Mouse (Mus musculus) right cerebral cortex, adult 2 months (tissue): ENCODE results near the gene Eif2s1.
A peak's percentile ranks its signal among the peaks of the same experiment; 100 is the strongest.

Experiments
- DNase-seq, 2 experiments: peaks; one replicate each; pipeline ENCODE4 v3.0.0; 2021 to 2022; ENCODE audit warnings: low spot score in 2 of 2

The Eif2s1 gene

DNA sequence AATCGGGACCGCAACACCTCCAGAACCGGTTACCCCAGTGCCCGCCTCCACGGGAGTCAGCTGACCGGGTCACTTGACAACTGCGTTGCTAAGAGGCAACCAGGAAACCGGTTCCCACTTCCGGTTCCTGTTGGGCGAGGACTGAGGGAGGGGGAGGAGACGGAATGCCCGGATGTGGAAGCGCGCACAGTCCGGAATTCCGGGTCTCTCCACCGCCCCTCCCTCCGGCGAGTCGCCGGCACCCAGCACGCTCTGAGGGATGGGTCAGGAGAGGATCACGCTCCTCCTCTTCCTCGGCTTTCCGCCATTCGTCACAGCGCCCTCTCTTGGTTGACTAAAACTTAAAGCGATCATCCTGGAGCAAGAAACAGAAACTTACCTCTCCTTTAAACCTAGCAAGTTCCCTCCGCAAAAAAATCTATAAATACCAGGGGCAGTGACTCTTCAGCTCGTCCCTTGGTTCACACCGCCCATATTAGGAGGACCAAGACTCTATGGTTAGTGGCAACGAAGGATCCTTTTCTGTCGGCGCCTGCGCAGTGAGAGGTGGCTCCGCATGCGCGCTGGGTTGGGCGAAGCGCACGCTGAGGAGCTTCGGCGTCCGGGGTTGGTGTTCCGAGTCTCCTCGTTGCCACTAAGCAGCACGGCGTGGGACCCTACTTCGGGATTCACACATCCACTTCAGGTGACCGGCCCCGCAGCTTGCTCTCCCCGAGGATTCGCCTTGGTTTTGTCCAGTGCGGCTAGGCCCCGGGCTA is at the start of gene Eif2s1, which contains the start of gene Atp6v1d:
Gene Eif2s1 (plus strand): TSS at position 324 of the 758 bp plus-strand sequence.
Gene Atp6v1d (minus strand): TSS at position 143 of the 758 bp plus-strand sequence.
- peak; percentile 98 to 99 for DNase-seq

DNA sequence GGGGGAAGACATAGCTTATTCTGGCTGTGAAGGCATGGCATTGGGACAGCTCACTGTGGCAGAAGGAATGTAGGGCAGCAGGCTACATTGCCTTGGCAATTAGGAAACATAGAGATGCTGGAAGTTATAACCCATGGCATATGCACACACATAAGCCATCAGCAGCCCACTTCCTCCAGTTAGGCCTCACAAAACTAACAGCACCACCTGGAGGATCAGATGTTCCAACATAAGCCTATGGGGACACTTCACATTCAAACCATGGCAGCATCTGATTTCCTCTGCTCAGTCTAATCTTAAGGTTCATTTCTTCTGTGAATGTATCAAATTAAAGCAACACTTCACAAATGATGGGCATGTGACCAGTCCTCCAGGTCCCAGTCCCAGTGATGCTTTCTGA is 47.2 kb upstream of the Eif2s1 start:
- DNase-seq = no peak

DNA sequence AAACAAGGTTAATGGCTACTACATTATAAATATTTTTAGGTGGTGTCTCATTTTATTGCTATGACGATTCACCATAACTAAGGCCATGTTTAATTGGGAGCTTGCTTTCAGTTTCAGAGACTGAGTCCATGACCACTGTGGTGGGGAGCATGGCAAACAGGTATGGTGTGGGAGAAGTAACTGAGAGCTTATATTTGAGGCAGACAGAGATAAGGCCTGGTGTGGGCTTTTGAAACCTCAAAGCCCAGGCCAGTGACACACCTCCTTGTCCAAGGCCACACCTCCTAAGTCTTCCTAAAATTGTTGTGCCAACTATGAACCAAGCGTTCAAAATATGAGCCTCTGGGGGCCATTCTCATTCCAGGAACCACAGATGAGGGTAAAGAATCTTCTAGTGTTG is 27.1 kb upstream of the Eif2s1 start:
- no peak for DNase-seq

DNA sequence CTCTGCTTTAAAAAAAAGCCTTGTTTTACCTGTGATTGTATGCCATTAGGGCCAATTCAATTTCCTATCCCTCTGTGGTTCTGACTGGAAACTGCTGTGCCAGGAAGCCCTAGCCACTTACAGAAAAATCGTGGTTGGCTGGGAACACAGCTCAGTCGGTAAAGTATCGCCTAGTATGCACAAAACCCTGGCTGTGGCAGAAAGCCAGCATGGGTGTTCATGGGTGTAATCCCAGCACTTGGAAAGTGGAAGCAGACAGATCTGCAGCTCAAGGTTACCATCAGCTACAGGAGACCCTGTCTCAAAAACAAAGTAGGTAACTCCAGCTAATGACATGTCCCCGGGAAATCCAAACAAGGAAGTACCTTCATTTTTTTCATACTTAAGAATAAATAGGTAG is 21.7 kb upstream of the Eif2s1 start:
- DNase-seq = no peak

DNA sequence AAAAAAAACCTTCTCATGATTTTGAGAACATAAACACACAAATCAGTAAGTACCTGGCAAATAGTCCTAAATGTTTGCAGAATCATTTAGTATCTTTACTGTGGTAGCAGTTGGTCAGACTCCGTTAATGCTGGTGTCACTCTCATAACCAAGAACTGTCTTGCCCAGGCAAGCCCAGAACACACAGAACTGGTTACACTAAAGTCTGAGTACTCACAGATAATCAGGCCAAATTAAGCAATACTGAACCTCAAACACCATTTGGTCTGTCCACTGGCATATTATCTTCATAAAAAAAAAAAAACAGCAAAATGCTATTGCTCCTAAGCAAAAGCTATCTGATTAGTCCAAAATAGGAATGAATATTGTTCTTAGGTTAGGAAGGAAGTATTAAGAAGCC is 19.2 kb upstream of the Eif2s1 start:
- DNase-seq = no peak

DNA sequence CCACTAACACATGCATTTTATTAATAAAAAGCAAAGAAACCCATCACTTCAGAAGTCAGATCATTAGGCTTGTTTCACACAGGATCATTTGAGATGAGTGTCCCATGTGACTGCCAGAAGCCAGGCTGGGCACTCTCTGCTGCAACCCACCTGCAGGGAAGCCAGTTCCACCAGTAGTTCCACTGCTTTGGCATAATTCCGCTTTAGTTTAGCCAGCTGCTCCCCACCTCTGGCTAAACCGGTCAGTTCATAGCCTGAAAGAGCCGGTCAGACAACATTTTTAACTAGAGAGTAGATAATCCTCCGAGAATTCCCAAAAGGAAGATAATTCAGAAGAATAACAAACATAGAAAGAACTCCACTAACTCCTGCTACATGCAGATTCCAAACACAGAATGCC is 13.4 kb upstream of the Eif2s1 start:
- no peak for DNase-seq

DNA sequence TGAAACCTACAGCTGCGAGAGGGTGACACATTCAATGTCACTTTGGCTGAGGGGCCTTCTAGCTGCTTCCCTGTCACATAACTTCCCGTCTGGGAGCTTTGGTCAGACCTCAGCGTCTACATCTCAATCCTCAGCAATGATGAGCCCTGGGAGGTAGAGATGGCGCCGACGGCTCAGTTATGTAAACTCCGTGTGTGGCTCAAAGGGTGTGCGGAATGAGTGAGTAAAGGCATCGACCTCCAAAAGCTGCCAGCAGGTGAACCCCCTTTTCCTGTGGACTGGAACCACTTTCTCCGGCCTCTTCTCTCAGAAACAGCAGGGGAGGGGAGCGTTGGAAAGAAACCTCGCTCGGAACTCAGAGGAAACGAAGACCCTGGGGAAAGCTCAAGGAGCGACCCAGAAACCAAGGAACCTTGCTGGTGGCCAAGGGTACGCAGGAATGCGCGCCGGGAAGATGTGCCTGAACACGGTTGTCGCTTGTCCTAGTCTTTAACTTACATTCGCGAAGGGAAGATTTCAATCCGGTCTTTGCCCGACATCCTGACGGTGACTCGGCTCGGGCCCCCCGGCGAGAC is 611 bp upstream of the Eif2s1 start:
- DNase-seq = peak in 1 of 2 experiments; percentile 34

DNA sequence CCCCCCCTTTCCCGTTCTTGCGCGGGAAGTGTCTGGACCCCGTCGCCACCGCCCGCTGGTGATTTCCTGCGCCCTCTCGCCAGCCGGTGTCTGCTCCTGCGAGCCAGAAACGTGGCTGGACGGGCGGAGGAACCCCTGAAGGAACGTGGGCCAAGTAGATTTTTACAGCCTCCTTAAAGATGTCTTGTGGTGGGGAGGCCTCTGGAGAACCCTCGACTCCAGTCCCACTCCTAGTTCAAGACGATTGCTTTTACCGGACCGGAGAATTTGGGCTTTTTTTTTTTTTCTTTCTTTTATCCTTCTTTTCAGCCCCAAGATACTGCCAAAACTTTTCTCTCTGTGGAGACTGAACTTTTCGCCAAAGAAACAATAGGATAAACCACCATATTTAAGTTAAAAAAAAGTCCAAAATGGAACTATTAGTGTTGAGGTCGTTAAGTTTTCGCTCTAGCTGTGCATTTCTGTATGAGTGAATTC is 673 bp downstream of the Eif2s1 start:
- no peak for DNase-seq

DNA sequence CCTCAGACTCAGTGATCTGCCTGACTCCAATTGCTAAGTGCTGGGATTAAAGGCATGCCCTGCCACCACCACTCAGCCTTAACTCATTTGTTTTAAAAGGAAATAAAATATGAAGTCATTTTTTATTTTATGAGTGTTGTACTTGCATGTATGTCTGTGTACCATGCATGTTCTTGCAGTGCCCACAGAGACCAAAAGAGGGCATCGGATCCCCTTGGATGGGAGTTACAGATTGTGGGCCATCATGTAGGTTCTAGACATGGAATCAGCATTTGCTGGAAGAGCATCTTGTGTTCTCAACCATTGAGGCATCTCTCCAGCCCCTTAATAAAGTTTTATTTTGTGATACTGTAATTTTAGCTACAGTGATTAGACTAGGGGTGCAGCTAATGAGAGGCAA is 3.8 kb downstream of the Eif2s1 start:
- DNase-seq = no peak

DNA sequence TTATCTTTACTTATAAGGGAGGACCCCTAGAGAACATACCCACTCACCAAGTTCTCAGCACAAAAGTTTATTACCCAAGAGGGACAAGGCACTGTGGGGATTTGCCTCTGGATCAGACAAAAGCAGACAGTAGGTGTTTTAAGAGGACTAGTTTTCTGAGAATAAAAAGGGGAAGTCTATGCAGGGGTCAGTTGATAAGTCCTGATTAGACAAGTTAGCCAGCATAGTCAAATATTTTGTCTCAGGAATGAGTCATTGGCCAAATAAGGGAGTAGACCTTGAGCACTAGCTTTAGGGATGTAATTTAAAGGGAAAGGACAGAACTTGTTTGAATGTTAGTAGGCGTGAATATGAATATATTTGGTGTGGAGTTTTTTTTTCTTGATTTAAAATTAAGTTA is 6.5 kb downstream of the Eif2s1 start:
- DNase-seq = no peak

DNA sequence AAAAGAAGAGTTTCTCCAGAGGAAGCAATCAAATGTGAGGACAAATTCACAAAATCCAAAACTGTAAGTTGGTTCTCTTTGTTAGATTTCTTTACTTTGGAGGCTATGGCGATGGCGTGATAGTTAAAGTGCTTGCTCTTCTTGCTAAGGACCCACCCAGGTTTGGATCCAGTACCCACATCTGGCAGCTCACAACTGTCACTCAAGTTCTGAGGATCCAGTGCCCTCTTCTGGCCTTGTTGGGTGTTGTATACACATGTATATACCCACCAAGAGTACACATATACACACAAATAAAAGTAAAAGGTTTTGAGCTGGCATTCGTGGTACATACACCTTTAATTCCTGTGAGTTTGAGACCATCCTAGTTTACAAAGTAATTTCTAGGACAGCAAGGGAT is 13.0 kb downstream of the Eif2s1 start:
- no peak for DNase-seq

DNA sequence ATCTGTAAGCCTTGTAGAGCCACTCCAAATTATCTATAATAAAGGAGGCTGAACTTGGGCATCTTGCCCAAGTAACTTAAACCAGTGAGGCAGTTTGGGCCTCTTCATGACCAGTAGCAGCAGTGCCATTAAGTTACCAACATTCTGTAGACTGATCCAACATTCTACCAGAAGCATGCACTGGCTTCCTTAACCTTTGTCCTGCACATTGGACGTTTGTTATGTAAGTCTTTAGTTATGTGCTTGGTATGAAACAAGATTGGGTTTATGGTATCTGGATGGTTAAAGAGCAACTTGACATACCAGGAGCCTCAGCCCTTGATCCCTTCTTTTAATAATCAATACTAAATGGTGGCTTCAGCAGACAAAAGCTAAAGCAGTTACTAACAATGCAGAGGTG is 28.4 kb downstream of the Eif2s1 start:
- no peak for DNase-seq

DNA sequence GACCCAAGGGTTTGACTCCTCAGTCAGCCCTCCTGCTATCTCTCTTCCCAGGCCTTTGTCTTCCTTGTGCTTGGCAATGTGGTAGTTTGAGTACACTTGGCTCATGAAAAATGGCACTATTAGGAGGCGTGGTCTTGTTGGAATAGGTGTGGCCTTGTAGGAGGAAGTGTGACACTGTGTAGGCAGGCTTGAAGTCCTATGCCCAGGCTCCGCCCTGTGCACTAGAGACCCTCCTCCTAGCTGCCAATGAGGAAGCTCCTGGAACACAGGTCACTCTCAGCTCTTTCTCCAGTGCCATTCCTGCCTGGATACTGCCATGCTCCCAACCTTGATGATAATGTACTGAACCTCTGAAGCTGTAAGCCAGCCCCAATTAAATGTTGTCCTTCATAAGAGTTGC is 29.5 kb downstream of the Eif2s1 start:
- no peak for DNase-seq

DNA sequence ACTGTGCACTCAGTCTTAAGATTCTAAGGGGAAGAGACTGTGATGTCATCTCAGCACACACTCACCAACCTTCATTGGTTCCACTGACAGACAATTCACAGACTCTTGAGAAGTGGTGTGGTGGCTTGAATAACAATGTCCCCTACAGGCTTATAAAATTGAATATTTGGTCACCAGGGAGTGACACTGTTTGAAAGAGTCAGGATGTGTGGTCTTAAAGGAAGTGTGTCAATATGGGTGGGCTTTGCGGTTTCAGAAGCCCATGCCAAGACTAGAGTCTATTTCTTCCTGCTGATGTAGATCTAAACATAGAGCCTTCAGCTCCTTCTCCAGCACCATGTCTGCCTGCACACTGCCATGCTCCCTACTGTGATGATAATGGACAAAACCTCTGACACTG is 36.2 kb downstream of the Eif2s1 start:
- no peak for DNase-seq

DNA sequence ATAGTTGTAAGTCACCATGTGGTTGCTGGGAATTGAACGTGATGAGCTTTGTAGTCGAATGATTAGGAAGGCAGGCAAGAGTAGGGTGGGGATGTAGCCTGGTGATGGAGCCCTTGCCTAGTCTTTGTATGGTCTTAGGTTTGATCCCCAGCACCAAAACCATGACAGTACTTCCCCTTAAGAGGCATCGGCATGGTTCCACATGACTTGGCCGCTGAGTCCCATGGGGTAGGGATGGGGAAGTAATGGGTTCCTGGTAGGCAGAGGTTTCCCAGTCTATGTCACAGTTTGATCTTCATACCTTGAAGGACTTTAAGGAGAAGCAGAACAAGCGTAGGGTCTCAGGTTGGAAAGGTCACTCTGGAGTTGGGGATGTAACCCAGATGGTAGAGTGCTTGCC is 39.8 kb downstream of the Eif2s1 start:
- DNase-seq = no peak

DNA sequence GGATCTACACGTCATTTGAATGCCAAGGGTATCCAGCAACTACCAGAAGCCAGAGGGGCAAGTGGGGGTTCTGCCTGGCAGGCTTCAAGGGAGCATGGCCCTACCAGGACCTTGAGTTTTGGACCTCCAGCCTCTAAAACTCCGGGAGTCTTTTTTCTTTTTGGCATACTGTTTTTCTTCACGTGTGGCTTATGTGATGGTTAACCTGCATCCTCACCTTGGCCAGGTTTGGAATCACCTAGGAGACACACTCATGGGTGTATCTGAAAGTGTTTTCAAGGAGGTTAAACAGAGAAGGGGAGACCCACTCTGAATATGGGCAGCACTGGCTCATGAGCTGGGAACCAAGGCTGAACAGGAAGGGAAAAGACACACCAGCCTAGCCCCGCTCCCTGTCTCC is 41.7 kb downstream of the Eif2s1 start:
- no peak for DNase-seq

DNA sequence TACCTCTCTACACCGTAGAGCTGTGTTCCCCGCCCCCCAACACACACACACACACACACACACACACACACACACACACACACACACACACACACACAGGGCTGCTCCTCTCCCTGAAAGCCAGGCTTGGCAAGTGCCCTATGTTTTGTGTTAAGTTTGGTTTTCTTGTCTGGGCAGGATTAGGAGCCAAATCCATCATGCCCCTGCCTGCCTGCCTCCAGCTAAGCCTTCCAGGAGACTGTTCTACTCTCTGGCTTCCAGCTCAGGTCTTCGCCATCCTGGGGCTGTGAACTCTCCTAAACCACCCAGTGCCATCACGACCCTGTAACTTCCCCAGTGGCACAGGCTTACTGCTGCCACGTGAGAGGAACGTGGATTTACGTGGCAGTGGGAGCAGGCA is 42.9 kb downstream of the Eif2s1 start:
- DNase-seq = no peak

DNA sequence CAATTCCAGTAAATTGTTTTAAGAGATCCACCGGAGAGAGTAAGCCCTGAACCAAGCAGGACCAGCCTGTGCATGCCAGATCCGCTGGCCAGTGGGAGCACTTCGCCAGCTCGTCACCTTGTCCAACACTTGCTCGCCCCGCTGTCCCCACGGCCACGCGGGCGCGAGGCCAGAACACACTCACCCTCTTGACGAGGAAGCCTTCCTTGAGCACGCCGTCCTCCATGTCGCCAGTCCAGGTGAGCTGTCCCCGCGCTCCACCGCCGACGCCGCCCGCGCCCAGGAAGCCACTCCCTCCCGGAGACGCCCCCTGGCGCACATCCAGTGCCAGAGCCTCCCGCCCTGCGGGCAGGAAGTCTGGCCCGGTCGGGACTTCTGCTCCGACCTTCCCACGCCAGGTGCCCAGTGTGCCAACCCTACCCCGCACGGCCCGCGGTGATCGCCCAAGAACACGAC is 45.1 kb downstream of the Eif2s1 start, which contains the start of gene Plek2:
Gene Plek2 (minus strand): TSS at position 258 of the 456 bp plus-strand sequence.
- DNase-seq = no peak

DNA sequence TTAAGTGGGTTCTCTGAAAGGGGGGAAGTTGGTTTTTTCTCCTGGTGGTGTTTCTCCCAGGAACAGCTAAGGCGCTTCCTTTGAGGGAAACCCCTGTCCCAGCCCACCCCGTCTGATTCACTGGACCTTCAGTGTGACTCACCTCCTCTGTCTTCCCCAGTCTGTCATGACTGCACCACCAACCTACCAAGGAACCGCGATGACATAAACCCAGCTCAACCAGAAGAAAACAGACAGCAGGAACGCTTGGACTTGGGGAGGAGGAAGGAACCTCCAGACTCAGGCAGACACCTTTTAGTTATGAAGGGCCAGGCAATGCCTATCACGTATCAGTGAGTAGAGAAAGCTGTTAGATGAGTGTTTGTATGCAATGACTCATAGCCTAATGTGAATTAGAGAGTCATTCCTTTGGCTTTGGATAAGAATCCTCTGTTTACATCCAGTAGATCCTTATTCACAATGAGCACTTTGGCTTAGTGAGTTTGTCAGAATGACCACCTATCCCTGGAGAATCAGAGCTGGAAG is 46.5 kb downstream of the Eif2s1 start:
- no peak for DNase-seq

DNA sequence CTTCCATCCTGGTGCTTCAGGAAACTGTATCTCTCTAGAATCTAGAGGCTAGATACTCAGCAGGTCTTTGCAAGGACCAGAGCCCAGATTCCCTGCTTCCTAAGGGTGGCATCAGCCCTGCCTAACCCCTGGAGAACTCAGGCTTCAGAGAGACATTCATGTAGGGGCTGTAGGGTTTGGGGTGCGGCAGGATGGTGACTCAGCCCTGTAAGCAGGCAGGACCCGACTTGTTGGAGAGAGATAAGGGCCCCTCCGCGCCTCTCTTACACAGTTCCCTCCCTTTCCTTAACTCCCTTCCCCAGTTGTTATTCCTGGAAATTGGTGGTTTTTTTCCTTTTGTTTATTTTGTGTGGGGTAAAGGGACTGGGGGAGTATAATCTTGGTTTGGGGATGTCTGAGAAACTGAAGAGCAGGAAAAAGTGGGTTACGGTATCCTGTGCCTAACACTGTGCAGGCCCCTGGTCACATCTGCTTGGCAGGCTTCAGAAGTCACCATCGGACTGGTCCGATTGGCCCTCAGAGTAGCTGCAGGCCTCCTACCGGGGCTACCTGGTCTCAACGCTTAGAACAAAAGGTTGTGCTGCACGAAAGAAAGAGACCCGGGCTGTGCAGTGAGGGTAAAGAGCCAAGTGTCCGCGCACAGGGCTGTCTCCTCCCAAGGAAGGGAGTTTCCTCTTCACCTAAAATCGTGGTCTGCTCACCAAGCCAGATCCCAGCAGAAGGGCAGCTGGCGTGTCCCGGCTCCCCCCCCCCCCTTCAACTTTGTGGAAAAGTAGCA is 49.3 kb downstream of the Eif2s1 start:
- DNase-seq = no peak

DNA sequence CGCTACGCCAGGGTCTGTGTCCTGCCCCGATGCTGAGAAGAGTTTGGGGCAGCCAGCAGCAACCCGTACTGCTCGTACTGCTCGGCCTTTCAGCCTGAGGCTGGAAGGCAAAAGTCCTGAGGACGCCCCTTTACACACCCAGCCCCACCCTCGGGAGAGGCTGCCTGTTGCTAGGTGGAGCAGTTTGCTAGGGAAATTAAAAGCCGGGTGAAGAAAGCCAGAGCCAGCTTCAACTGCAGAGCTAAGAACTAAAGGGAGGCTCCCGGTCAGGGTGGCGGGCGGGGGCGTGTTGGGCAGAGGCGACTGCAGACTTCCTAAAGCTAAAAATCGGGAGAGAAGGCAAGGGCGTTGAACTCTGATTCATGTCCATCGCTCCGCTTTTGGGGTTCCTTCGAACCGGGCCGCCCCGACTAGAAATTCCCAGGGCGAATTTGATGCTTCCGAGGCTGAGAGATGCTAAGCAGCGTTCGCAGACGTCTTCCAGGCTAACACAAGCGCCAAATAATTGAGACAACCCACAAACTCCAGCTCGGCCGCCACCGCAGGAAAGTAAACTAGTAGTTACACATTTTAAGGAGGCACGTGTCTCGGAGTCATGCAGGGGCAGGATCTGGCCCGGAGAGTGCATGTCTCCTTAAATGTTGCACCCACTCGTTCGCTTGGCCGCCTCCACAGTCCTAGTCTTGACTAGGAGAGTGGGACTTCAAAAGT is 50.2 kb downstream of the Eif2s1 start:
- DNase-seq = peak; percentile 23 to 45

DNA sequence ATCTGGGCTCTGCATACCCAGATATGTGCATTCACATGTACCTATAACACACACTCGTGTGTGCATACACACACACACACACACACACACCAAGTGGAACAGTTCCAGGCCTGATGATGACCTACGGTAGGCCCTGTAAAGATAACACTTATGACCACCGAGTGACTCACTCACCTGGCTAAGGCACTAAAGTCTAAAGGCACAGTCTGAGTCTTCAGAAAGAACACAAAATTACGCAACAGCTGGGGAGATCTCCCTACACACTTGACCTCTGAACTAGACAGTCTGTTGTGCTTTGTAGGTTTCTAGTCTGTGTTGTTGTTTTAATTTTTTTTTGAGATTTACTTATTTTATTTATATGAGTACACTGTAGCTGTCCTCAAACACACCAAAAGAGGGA is 52.8 kb downstream of the Eif2s1 start:
- DNase-seq = no peak
